Mouse (Mus musculus): ENCODE data around the gene Tnnt1. TPM values are rescaled to one million over a fixed set of nuclear protein-coding genes. Genes with fewer than 3 reads are reported as not detected.
A peak's percentile ranks its signal among the peaks of the same experiment; 100 is the strongest.

Gene Tnnt1
- polyA plus RNA-seq, 1 experiment from 2014 or later = 4.1 TPM

- H3K4me2 ChIP-seq = peak overlapping the region; percentile 64
- peaks cover 40% of the 10 kb centered on the region for H3K4me1 ChIP-seq
- H3K9me3 ChIP-seq = no peaks in the 10 kb centered on the region
- ATAC-seq (replicated peaks) = peak; percentile 15
- peak overlapping the region; percentile 80 for H3K4me3 ChIP-seq
- H3K36me3 ChIP-seq (replicated peaks) = no peaks in the 10 kb centered on the region
- no peaks in the 10 kb centered on the region for H3K27me3 ChIP-seq (replicated peaks)
- peak overlapping the region; percentile 90 for H3K27ac ChIP-seq
- 8% methylated on average over 14 of the region's 14 CpGs for WGBS
- peak overlapping the region; percentile 83 for H3K9ac ChIP-seq
Observed at GRCm38 (mm10) chr7:4502421-4503090, 13.6 kb downstream of the Tnnt1 start.

DNA sequence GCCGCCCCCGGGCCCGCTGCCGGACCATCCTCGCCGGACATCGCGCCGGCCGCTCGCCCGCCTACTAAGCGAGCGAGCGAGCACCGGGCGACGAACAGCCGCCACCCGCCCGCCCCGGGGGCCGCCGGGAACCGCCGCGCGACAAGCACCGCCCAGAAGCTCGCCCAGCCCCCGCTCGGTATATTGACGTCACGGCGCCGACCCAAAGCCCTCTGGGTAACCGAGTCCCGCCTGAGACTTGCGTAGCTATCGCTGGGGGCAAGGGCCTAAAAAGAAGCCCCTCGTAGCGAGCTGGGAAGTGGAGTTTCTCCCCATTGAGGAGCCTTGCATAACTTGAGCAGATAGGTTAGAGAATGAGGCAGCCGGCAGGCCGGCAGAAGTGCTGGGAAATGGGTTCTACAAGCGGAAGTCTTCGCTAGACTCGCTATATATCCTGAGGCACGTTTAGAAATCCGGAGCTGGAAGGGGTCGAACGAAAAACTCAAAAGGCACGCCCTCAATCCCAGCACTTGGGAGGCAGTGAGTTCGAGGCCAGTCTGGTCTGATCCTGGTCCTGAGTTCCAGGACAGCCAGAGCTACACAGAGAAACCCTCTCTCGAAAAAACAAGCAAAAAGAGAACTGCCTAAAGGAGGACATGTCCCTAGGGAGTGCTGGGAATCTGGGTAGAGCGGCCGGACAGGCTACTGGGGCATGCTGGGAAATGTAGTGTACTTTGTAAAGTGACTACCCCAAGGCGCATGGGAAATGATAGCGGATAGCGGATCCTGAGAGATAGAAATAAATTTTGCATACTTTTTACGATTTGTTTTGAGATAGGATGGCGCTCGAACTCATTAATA is 14.4 kb downstream of the Tnnt1 start, which contains the start of gene Ppp1r12c:
TSS of gene Ppp1r12c (minus strand) at position 123 of the 840 bp plus-strand sequence.
- peaks cover 44% of the 10 kb centered on the region for H3K4me1 ChIP-seq
- peak within 1 kb of the TSS; percentile 90 for H3K27ac ChIP-seq
- H3K9ac ChIP-seq = peak within 1 kb of the TSS; percentile 83
- peak within 1 kb of the TSS; percentile 64 for H3K4me2 ChIP-seq
- no peaks in the 10 kb centered on the region for H3K9me3 ChIP-seq
- H3K4me3 ChIP-seq = peak within 1 kb of the TSS; percentile 80
- H3K27me3 ChIP-seq (replicated peaks) = no peaks in the 10 kb centered on the region
- under 1% methylated on average over 62 of the region's 62 CpGs for WGBS
- H3K36me3 ChIP-seq (replicated peaks) = no peaks in the 10 kb centered on the region
- ATAC-seq (replicated peaks) = peak; percentile 95

GRCm38 (mm10) chr7:4500892-4501471 is 15.2 kb downstream of the Tnnt1 start:
- peak overlapping the region; percentile 90 for H3K27ac ChIP-seq
- H3K27me3 ChIP-seq (replicated peaks) = no peaks in the 10 kb centered on the region
- peak overlapping the region; percentile 83 for H3K9ac ChIP-seq
- peak overlapping the region; percentile 80 for H3K4me3 ChIP-seq
- peaks cover 44% of the 10 kb centered on the region for H3K4me1 ChIP-seq
- peak; percentile 70 for ATAC-seq (replicated peaks)
- 1% methylated on average over 38 of the region's 52 CpGs for WGBS
- H3K36me3 ChIP-seq (replicated peaks) = no peaks in the 10 kb centered on the region
- H3K4me2 ChIP-seq = peak overlapping the region; percentile 64
- no peaks in the 10 kb centered on the region for H3K9me3 ChIP-seq

DNA sequence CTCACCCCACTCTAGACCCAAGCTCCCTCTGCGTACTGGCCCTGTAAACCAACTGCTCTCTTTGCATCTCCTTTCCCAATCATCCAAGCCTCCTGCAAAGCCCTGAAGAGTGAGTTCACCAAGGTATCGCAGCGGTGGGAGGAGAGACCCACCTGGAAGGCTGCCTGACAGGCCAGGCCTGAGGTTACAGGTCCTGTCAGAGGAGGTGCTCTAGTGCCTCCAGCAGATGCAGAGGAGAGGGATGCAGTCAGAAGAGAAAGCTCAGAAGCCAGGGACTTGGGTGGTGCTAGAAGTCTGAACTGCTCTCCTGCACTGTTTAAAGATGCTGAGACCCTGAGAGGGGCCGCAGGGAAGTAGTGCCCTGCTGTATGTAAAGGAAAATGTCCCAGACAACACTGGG is 17.1 kb downstream of the Tnnt1 start:
- H3K9me3 ChIP-seq = no peaks in the 10 kb centered on the region
- WGBS = 83% methylated on average over 4 of the region's 4 CpGs
- no peak overlapping the region for H3K27ac ChIP-seq
- peak overlapping the region; percentile 29; the same call in 1 of the 2 replicates for H3K9ac ChIP-seq
- H3K4me3 ChIP-seq = peak overlapping the region; percentile 80
- H3K4me2 ChIP-seq = peak overlapping the region; percentile 64
- H3K36me3 ChIP-seq (replicated peaks) = no peaks in the 10 kb centered on the region
- no peak for ATAC-seq (replicated peaks)
- peaks cover 44% of the 10 kb centered on the region for H3K4me1 ChIP-seq
- H3K27me3 ChIP-seq (replicated peaks) = no peaks in the 10 kb centered on the region

DNA sequence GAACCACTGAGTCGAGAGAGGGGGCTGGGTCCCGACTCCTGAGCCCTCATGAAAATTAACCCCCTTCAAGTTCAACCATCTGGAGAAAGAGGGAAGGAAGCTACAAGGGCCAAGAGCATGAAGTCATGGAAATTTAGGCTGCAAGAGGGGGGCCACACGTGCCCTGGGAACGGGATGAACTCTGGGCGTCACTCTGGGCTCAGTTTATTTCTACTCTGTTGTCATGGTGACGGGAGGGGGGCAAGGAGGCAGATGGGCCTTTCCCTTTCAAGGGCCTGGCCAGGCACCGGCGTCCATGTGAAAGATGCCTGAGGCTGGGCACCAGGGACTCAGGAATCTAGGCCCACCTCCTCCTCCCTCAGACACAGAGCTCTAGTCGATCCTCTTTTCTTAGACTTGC is 17.9 kb downstream of the Tnnt1 start:
- H3K36me3 ChIP-seq (replicated peaks) = no peaks in the 10 kb centered on the region
- H3K4me3 ChIP-seq = no peak overlapping the region
- no peak overlapping the region for H3K9ac ChIP-seq
- WGBS = 5% methylated on average over 9 of the region's 9 CpGs
- no peaks in the 10 kb centered on the region for H3K27me3 ChIP-seq (replicated peaks)
- peak overlapping the region; percentile 64 for H3K4me2 ChIP-seq
- H3K27ac ChIP-seq = no peak overlapping the region
- ATAC-seq (replicated peaks) = no peak
- peaks cover 44% of the 10 kb centered on the region for H3K4me1 ChIP-seq
- no peaks in the 10 kb centered on the region for H3K9me3 ChIP-seq

DNA sequence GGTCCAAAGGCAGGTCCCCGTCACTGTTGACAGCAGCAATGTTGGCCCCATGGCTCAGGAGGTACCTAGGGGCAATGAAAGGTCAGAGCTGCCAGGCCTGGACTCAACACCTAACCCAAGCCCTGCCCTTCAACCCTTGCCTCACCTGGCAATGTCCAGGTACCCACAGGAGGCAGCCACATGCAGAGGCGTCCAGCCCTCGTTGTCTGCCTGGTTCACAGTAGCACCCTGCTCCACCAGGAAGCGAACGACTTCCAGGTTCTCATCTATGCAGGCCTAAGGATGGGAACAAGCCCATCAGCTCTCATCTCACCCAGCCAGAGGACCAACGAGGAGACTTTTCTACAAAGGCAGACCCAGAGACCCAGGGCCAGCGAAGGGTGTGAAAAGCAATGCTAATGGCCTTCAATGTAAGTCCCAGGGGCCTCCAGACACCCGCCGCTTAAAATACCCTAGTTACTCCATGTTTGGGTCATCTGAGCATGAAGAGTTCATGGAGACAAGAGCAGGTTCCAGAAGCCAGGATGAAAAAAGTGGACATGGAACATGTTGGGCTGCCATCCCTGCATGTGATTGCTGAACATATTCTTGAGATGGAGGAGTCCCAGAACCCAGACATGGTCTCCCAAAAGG is 18.8 kb downstream of the Tnnt1 start:
- no peak overlapping the region for H3K9ac ChIP-seq
- 95% methylated on average over 9 of the region's 9 CpGs for WGBS
- no peak for ATAC-seq (replicated peaks)
- no peak overlapping the region for H3K4me2 ChIP-seq
- no peak overlapping the region for H3K4me3 ChIP-seq
- no peaks in the 10 kb centered on the region for H3K9me3 ChIP-seq
- no peak overlapping the region for H3K27ac ChIP-seq
- H3K27me3 ChIP-seq (replicated peaks) = no peaks in the 10 kb centered on the region
- H3K36me3 ChIP-seq (replicated peaks) = no peaks in the 10 kb centered on the region
- H3K4me1 ChIP-seq = peaks cover 41% of the 10 kb centered on the region

DNA sequence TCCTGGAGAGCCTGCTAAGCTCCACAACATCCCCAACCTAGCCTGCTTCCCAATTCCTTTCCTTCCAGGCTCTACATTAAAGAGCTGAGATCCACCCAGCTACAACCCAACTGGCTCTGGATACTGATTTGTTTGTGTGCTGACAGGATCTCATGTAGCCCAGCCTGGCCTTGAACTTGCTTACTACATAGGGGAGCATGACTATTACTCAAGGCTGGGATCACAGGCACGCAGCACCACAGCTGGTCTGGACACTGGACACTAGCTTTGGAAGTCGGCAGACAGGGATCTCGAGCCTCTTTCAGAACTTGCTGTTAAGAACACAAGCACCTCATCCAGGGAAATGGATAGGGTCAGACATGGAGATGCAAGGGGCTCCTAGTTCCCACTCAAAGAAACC is 19.7 kb downstream of the Tnnt1 start:
- Histone ChIP-seq H3K4me3 (no peak overlapping the region), H3K27ac (no peak overlapping the region), H3K9me3 (no peaks in the 10 kb centered on the region), H3K4me2 (no peak overlapping the region), H3K36me3 (replicated peaks) (no peaks in the 10 kb centered on the region), H3K27me3 (replicated peaks) (no peaks in the 10 kb centered on the region), H3K4me1 (peaks cover 37% of the 10 kb centered on the region), H3K9ac (no peak overlapping the region)
- ATAC-seq (replicated peaks) = no peak
- 94% methylated on average over 3 of the region's 3 CpGs for WGBS

DNA sequence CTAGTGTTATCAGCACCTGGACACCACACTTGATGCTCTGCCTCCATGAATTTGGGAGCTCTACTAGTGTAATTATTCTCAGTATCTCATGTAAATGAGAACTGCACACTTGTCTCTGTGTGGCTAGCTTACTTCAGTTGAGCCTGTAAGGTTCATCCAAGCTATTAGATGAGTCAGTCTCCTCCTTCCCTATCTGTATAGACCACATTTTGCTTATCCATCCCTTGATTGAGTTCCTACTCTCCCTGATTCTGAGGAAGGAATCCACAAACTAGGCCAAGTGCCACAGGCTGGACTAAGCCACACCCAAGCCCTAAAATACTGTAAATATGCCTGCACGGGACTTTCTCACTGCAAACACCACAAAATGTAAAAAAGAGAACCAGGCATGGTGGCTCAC is 22.2 kb downstream of the Tnnt1 start:
- WGBS = 90% methylated on average over 1 of the region's 1 CpGs
- Histone ChIP-seq H3K4me2 (no peak overlapping the region), H3K27ac (no peak overlapping the region), H3K9ac (no peak overlapping the region), H3K27me3 (replicated peaks) (no peaks in the 10 kb centered on the region), H3K4me3 (no peak overlapping the region), H3K4me1 (peaks cover 18% of the 10 kb centered on the region), H3K9me3 (no peaks in the 10 kb centered on the region), H3K36me3 (replicated peaks) (peaks cover 6% of the 10 kb centered on the region; the same call in 1 of the 2 replicates)
- no peak for ATAC-seq (replicated peaks)

DNA sequence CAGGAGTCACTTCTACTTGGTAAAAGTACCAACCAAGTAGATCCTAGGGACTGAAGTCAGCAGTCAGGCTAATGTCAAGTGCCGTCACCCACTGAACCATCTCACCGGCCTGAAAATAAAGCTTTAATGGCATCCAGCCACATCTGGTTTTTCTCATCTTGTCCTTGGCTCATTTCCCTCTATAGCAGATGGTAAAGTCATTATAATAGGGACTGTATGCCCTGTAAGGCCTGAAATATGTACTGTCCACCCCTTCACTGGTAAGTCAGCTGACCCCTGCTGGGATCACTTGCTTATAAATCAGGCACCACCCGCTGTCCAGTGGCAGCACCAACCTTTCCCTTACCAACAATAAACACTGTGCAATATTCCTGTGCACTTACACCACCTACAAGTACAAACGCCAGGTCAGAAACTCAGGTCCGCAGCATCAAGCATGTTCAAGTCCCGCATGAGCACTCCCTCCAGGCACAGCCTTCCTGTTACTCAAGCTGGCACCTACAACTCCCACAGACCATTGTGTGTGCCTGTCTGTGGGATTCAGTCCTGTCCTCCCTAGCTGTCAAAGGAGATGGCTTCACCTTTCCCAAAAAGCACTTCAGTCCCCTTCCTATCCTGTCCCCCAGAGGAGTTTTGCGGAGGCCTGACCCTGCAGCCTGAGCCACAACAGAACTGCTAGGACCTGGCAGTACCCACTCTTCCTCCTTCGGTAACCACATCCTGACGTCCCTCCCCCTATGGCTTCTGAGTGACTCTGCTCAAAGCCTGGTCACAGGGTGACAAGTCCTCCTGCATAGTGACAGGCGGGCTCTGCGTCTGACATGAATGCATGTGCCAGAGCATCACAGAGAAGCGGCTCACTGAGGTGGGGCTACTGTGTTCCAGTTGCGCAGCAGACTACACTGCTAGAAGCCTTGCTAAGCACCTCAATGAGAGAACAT is 23.6 kb downstream of the Tnnt1 start:
- H3K36me3 ChIP-seq (replicated peaks) = peaks cover 6% of the 10 kb centered on the region; the same call in 1 of the 2 replicates
- H3K4me2 ChIP-seq = no peak overlapping the region
- no peak overlapping the region for H3K4me3 ChIP-seq
- H3K9ac ChIP-seq = no peak overlapping the region
- ATAC-seq (replicated peaks) = no peak
- WGBS = 93% methylated on average over 13 of the region's 13 CpGs
- peaks cover 4% of the 10 kb centered on the region for H3K4me1 ChIP-seq
- H3K27me3 ChIP-seq (replicated peaks) = no peaks in the 10 kb centered on the region
- H3K27ac ChIP-seq = no peak overlapping the region
- H3K9me3 ChIP-seq = no peaks in the 10 kb centered on the region

DNA sequence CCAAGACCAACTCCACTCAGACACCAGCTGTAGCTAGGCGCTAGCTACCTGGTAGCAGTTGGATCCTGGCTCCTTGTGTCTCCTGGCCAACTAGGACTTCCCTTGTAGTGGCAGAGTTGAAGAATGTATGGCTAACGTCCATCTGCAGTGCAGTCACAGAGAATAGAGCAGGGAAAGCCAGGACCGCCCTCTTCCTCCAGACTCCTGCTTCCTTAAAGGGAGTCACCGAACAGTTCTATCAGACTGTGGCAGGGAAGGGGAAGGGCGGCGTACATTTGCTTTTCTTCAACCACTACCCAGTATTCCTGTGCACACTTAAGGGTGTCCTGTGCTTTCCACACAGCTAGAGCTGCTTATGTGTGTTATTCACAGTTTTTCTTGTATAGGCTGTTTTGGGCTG is 24.9 kb downstream of the Tnnt1 start:
- H3K27ac ChIP-seq = no peak overlapping the region
- no peak for ATAC-seq (replicated peaks)

DNA sequence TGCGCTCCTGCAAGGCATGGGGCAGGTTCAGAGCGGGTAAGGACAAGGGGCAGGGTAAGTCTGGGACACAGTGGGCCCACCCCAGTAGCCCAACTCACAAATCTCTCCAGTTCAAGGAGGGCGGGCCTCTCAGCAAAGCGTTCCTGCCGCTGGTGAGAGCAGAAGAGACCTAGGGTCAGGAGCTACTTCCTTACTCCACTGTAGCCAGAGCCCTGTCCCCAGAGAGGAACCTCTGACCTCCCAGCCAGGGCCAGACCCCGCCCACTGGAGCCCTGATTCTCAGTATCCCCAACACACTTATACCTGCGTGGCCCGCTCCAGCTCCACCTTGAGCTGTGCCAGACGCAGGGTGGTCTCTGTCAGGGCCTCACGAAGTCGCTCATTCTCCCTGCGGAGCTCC is 33.9 kb downstream of the Tnnt1 start:
- peaks cover 18% of the 10 kb centered on the region for H3K4me1 ChIP-seq
- WGBS = 92% methylated on average over 12 of the region's 12 CpGs
- no peak for ATAC-seq (replicated peaks)
- H3K27me3 ChIP-seq (replicated peaks) = no peaks in the 10 kb centered on the region; the same call in 1 of the 2 replicates
- H3K4me2 ChIP-seq = no peak overlapping the region
- no peak overlapping the region for H3K27ac ChIP-seq
- H3K36me3 ChIP-seq (replicated peaks) = peaks cover 36% of the 10 kb centered on the region
- H3K9ac ChIP-seq = no peak overlapping the region
- no peaks in the 10 kb centered on the region for H3K9me3 ChIP-seq
- H3K4me3 ChIP-seq = no peak overlapping the region

More for the DNA sequence above, 24.9 kb downstream of the Tnnt1 start:
- Histone ChIP-seq H3K4me2 (no peak overlapping the region), H3K4me1 (no peaks in the 10 kb centered on the region), H3K4me3 (no peak overlapping the region), H3K27me3 (replicated peaks) (no peaks in the 10 kb centered on the region), H3K36me3 (replicated peaks) (peaks cover 6% of the 10 kb centered on the region; the same call in 1 of the 2 replicates), H3K9ac (no peak overlapping the region), H3K9me3 (no peaks in the 10 kb centered on the region)
- WGBS = 88% methylated on average over 6 of the region's 6 CpGs

All from midbrain, embryonic 15.5 days (tissue).